Mouse (Mus musculus) lung, postnatal 25 days (tissue): Measurements from ENCODE around the gene Mup16.
"Not testable (repeated sequence)": the region's sequence is repeated elsewhere in the genome, so short reads cannot be mapped to it uniquely, and the experiment has no call there.

ENCODE experiments used
- DNase-seq: peaks from one replicate; pipeline ENCODE4 v3.0.0; 2022; ENCODE audit warnings: low spot score

Mup16 gene

GRCm38 (mm10) chr4:61519431-61519830 is at the start of gene Mup16:
Gene Mup16 (minus strand): TSS chr4:61519531.
- DNase-seq: not testable (repeated sequence)

GRCm38 (mm10) chr4:61555887-61556286 is 36.6 kb upstream of the Mup16 start:
- not testable (repeated sequence) for DNase-seq
